9 mouse cellular contexts compared by ENCODE assay signal in genomic region chr15:57589404-57590377, GRCm38 (mm10).
DNase-seq lines count a peak whose midpoint lies in the region; ATAC-seq lines count a peak whose summit lies in the region.
"Had no signal": no experiment of that assay in that cellular context is flagged by ENCODE, and none has a peak within 500 bp of the region (broad histone marks: within the 10 kb centered on the region; RNA-seq: fewer than 3 reads in every experiment).

No protein-coding gene starts in this region.

- peak overlapping the region; percentile 32 for H3K4me2 ChIP-seq in embryonic facial prominence, embryonic 13.5 days
- no peak overlapping the region for H3K4me2 ChIP-seq in kidney, embryonic 16.5 days (replicated peaks; ENCODE audit: low read depth, low read length)
- no peak overlapping the region for H3K4me2 ChIP-seq in neural tube, embryonic 13.5 days

- WGBS in embryonic facial prominence, embryonic 13.5 days, result 18% methylated on average over 11 of the region's 12 CpGs
- WGBS in kidney, embryonic 16.5 days, result 28% methylated on average over 11 of the region's 12 CpGs
- 44% methylated on average over 10 of the region's 12 CpGs for WGBS in neural tube, embryonic 13.5 days

- 0 out of 2 replicates have a peak overlapping the region, but pooled peaks have one; percentile 3 for H3K9ac ChIP-seq in embryonic facial prominence, embryonic 13.5 days
- no peak overlapping the region for H3K9ac ChIP-seq in kidney, embryonic 16.5 days (replicated peaks; ENCODE audit: low read length)
- H3K9ac ChIP-seq in neural tube, embryonic 13.5 days, result no peak overlapping the region

- ATAC-seq in embryonic facial prominence, embryonic 13.5 days (ENCODE audit: insufficient number of reproducible peaks, insufficient read depth, low FRiP score, low TSS enrichment, low read depth), result peak; percentile 65; the same call in 1 of the 2 replicates
- ATAC-seq in kidney, embryonic 16.5 days (ENCODE audit: low FRiP score, low TSS enrichment), result peak; percentile 90
- ATAC-seq in neural tube, embryonic 13.5 days (ENCODE audit: low read depth), result peak; percentile 75

- H3K4me1 ChIP-seq in embryonic facial prominence, embryonic 13.5 days, result peaks cover 23% of the 10 kb centered on the region
- peaks cover 10% of the 10 kb centered on the region; the same call in 1 of the 2 replicates for H3K4me1 ChIP-seq in kidney, embryonic 16.5 days (ENCODE audit: insufficient read depth, low read length)
- H3K4me1 ChIP-seq in neural tube, embryonic 13.5 days (replicated peaks), result peaks cover 15% of the 10 kb centered on the region
- H3K4me1 ChIP-seq: megakaryocyte, embryonic 14.5 days had no signal

- peak; percentile 31 for DNase-seq in right cerebral cortex, postnatal 4 days
- no peak for DNase-seq in right cerebral cortex, adult 18-20 months
- no peak for DNase-seq in thymus, postnatal 10 days (ENCODE audit: low spot score in 2 of 2)
- DNase-seq in layer of hippocampus, adult 9-11 months, result no peak
- DNase-seq in spleen, postnatal 10 days (ENCODE audit: low spot score in 2 of 2), result no peak

- no peaks in the 10 kb centered on the region for H3K27me3 ChIP-seq in embryonic facial prominence, embryonic 13.5 days
- no peaks in the 10 kb centered on the region for H3K27me3 ChIP-seq in kidney, embryonic 16.5 days (ENCODE audit: insufficient read depth, low read length)
- no peaks in the 10 kb centered on the region for H3K27me3 ChIP-seq in neural tube, embryonic 13.5 days

- no peaks in the 10 kb centered on the region for H3K9me3 ChIP-seq in embryonic facial prominence, embryonic 13.5 days
- H3K9me3 ChIP-seq in kidney, embryonic 16.5 days (ENCODE audit: low read length), result no peaks in the 10 kb centered on the region
- no peaks in the 10 kb centered on the region for H3K9me3 ChIP-seq in neural tube, embryonic 13.5 days
- H3K9me3 ChIP-seq: megakaryocyte, embryonic 14.5 days had no signal

- H3K36me3 ChIP-seq in embryonic facial prominence, embryonic 13.5 days, result no peaks in the 10 kb centered on the region
- H3K36me3 ChIP-seq in kidney, embryonic 16.5 days (ENCODE audit: insufficient read depth, low read length), result no peaks in the 10 kb centered on the region
- no peaks in the 10 kb centered on the region for H3K36me3 ChIP-seq in neural tube, embryonic 13.5 days

- H3K4me3 ChIP-seq in embryonic facial prominence, embryonic 13.5 days, result no peak overlapping the region
- H3K4me3 ChIP-seq in kidney, embryonic 16.5 days (ENCODE audit: low read length), result no peak overlapping the region
- H3K4me3 ChIP-seq in neural tube, embryonic 13.5 days, result no peak overlapping the region
- H3K4me3 ChIP-seq: megakaryocyte, embryonic 14.5 days had no signal

- H3K27ac ChIP-seq in embryonic facial prominence, embryonic 13.5 days, result no peak overlapping the region
- H3K27ac ChIP-seq in kidney, embryonic 16.5 days (ENCODE audit: low read length), result no peak overlapping the region
- H3K27ac ChIP-seq in neural tube, embryonic 13.5 days (replicated peaks), result no peak overlapping the region
